Mouse (Mus musculus): ENCODE results near the gene Lonrf2.
A peak's percentile ranks its signal among the peaks of the same experiment; 100 is the strongest.

Lonrf2 gene

GRCm38 (mm10) chr1:38767812-38768211, 68.7 kb downstream of the Lonrf2 start:
- DNase-seq, result peak; percentile 88

GRCm38 (mm10) chr1:38766661-38767572, 69.6 kb downstream of the Lonrf2 start:
- DNase-seq, result peak; percentile 37

- DNase-seq, result no peak
Observed at GRCm38 (mm10) chr1:38766254-38766653, 70.3 kb downstream of the Lonrf2 start.

GRCm38 (mm10) chr1:38763960-38764613, 72.4 kb downstream of the Lonrf2 start:
- no peak for DNase-seq

GRCm38 (mm10) chr1:38760424-38760823, 76.1 kb downstream of the Lonrf2 start:
- DNase-seq, result no peak

GRCm38 (mm10) chr1:38757791-38758403, 78.6 kb downstream of the Lonrf2 start:
- no peak for DNase-seq

- no peak for DNase-seq
Observed at GRCm38 (mm10) chr1:38743863-38744262, 92.6 kb downstream of the Lonrf2 start.

Measured in right cerebral cortex, postnatal 4 days (tissue).